Mouse (Mus musculus): Measurements from ENCODE around the gene Pde6g. TPM values are rescaled to one million over a fixed set of nuclear protein-coding genes. Genes with fewer than 3 reads are reported as not detected.
"Not testable (repeated sequence)": the region's sequence is repeated elsewhere in the genome, so short reads cannot be mapped to it uniquely, and the experiment has no call there.

Pde6g gene
- total RNA-seq, 2 experiments from 2014 or later: 0.39 TPM; not detected in 1

GRCm38 (mm10) chr11:120423569-120424295, 29.6 kb downstream of the Pde6g start:
- DNase-seq (ENCODE audit: low spot score in 2 of 2): peak; percentile 26 to 61

- DNase-seq (ENCODE audit: low spot score in 2 of 2): no peak
Observed at GRCm38 (mm10) chr11:120422651-120423568, 30.4 kb downstream of the Pde6g start.

- no peak for DNase-seq (ENCODE audit: low spot score in 2 of 2)
Observed at GRCm38 (mm10) chr11:120418592-120418991, 34.7 kb downstream of the Pde6g start.

GRCm38 (mm10) chr11:120417852-120418251, 35.4 kb downstream of the Pde6g start:
- no peak for DNase-seq (ENCODE audit: low spot score in 2 of 2)

- not testable (repeated sequence) for DNase-seq (ENCODE audit: low spot score in 2 of 2)
Observed at GRCm38 (mm10) chr11:120413621-120414020, 39.7 kb downstream of the Pde6g start.

GRCm38 (mm10) chr11:120406445-120406844, 46.9 kb downstream of the Pde6g start:
- no peak for DNase-seq (ENCODE audit: low spot score in 2 of 2)

- DNase-seq (ENCODE audit: low spot score in 2 of 2): no peak
Observed at GRCm38 (mm10) chr11:120405867-120406266, 47.4 kb downstream of the Pde6g start.

- DNase-seq (ENCODE audit: low spot score in 2 of 2): no peak
Observed at GRCm38 (mm10) chr11:120404814-120405213, 48.5 kb downstream of the Pde6g start.

- DNase-seq (ENCODE audit: low spot score in 2 of 2): no peak
Observed at GRCm38 (mm10) chr11:120399319-120399718, 54.0 kb downstream of the Pde6g start.

Other genes with a start within 250 kb of the Pde6g start
- gene Bahcc1, start 220.6 kb downstream of the Pde6g start, total RNA-seq (2021): 10 to 100 TPM; 13.6 to 15.1 TPM
- 100 to 1,000 TPM; 861 to 883 TPM for gene Actg1, start 105.0 kb downstream of the Pde6g start, total RNA-seq (2021)
- gene Fscn2, start 92.0 kb downstream of the Pde6g start, total RNA-seq (2021): under 1 TPM; 0.52 to 0.98 TPM
- 10 to 100 TPM; 16.7 to 16.9 TPM for gene Faap100, start 74.7 kb downstream of the Pde6g start, total RNA-seq (2021)
- 10 to 100 TPM; 68.0 to 80.5 TPM for gene Nploc4, start 15.8 kb downstream of the Pde6g start, total RNA-seq (2021)
- gene Tspan10, start 10.9 kb downstream of the Pde6g start, total RNA-seq (2021): 1 to 10 TPM in 1 of 2 experiments, not detected in 1; 4.6 TPM
- gene Oxld1, start 4.6 kb upstream of the Pde6g start, total RNA-seq (2021): 10 to 100 TPM; 19.3 to 24.8 TPM
- 10 to 100 TPM in 1 of 2 experiments, 1 to 10 TPM in 1; 8.9 to 10.1 TPM for gene Ccdc137, start 4.6 kb upstream of the Pde6g start, total RNA-seq (2021)
- 10 to 100 TPM; 20.8 to 23.8 TPM for gene Arl16, start 14.1 kb upstream of the Pde6g start, total RNA-seq (2021)
- gene Mrpl12, start 31.1 kb upstream of the Pde6g start, total RNA-seq (2021): 100 to 1,000 TPM; 116 to 122 TPM
- 10 to 100 TPM; 19.6 to 20.0 TPM for gene Slc25a10, start 38.3 kb upstream of the Pde6g start, total RNA-seq (2021)
- gene Gcgr, start 77.2 kb upstream of the Pde6g start, total RNA-seq (2021): under 1 TPM in 1 of 2 experiments, not detected in 1; 0.26 TPM
- gene Mcrip1, start 96.2 kb upstream of the Pde6g start, total RNA-seq (2021): 10 to 100 TPM; 74.0 to 81.3 TPM
- 10 to 100 TPM; 80.7 to 99.3 TPM for gene Ppp1r27, start 97.6 kb upstream of the Pde6g start, total RNA-seq (2021)
- 100 to 1,000 TPM; 527 to 538 TPM for gene P4hb, start 119.8 kb upstream of the Pde6g start, total RNA-seq (2021)
- gene Arhgdia, start 128.1 kb upstream of the Pde6g start, total RNA-seq (2021): 100 to 1,000 TPM; 278 to 300 TPM
- 100 to 1,000 TPM; 112 to 113 TPM for gene Alyref, start 144.9 kb upstream of the Pde6g start, total RNA-seq (2021)
- gene Anapc11, start 144.9 kb upstream of the Pde6g start, total RNA-seq (2021): 10 to 100 TPM; 72.5 to 86.2 TPM
- 1 to 10 TPM in 1 of 2 experiments, not detected in 1; 1.3 TPM for gene Npb, start 155.0 kb upstream of the Pde6g start, total RNA-seq (2021)
- gene Pcyt2, start 164.4 kb upstream of the Pde6g start, total RNA-seq (2021): 10 to 100 TPM; 36.6 to 41.4 TPM
- 10 to 100 TPM; 12.2 to 12.6 TPM for gene Sirt7, start 171.7 kb upstream of the Pde6g start, total RNA-seq (2021)
- 10 to 100 TPM; 36.7 to 42.6 TPM for gene Mafg, start 180.1 kb upstream of the Pde6g start, total RNA-seq (2021)
- gene Pycr1, start 190.3 kb upstream of the Pde6g start, total RNA-seq (2021): 10 to 100 TPM; 27.6 to 29.0 TPM
- 10 to 100 TPM; 81.2 to 83.4 TPM for gene Myadml2, start 194.7 kb upstream of the Pde6g start, total RNA-seq (2021)
- 1 to 10 TPM; 1.2 to 1.7 TPM for gene Notum, start 207.7 kb upstream of the Pde6g start, total RNA-seq (2021)
- gene Aspscr1, start 219.5 kb upstream of the Pde6g start, total RNA-seq (2021): 10 to 100 TPM; 48.6 to 55.3 TPM